Mouse (Mus musculus) embryonic facial prominence, embryonic 13.5 days (tissue): ENCODE data around the gene Atg2a. TPM values are rescaled to one million over a fixed set of nuclear protein-coding genes. Genes with fewer than 3 reads are reported as not detected.

Experiments used
- ATAC-seq: fragments of 200-750 bp; cut with Nextera tagmentation; 2 replicates; pipeline ENCODE4 v1.8.0; 2017; ENCODE audit warnings: low read depth; ENCODE audit not compliant: insufficient number of reproducible peaks, insufficient read depth, low FRiP score, low TSS enrichment
- H3K27ac ChIP-seq: fragments of 300-500 bp; sonication (generic); 2 replicates; pipeline ENCODE4 v1.5.1; 2015; ENCODE audit warnings: moderate library complexity, mild to moderate bottlenecking, inconsistent platforms
- H3K27me3 ChIP-seq: fragments of 300-500 bp; sonication (generic); 2 replicates; pipeline ENCODE4 v1.6.1; 2015; ENCODE audit warnings: mild to moderate bottlenecking, inconsistent platforms
- H3K36me3 ChIP-seq: fragments of 300-500 bp; sonication (generic); 2 replicates; pipeline ENCODE4 v1.6.1; 2015; ENCODE audit warnings: mild to moderate bottlenecking, inconsistent platforms
- H3K4me1 ChIP-seq: fragments of 300-500 bp; sonication (generic); 2 replicates; pipeline ENCODE4 v1.6.1; 2015; ENCODE audit warnings: inconsistent platforms
- H3K4me2 ChIP-seq: fragments of 300-500 bp; sonication (generic); 2 replicates; pipeline ENCODE4 v1.6.1; 2015; ENCODE audit warnings: moderate library complexity, mild to moderate bottlenecking, inconsistent platforms
- H3K4me3 ChIP-seq: fragments of 300-500 bp; sonication (generic); 2 replicates; pipeline ENCODE4 v1.5.1; 2015; ENCODE audit warnings: mild to moderate bottlenecking, inconsistent platforms
- H3K9ac ChIP-seq: fragments of 300-500 bp; sonication (generic); 2 replicates; pipeline ENCODE4 v1.6.1; 2015; ENCODE audit warnings: mild to moderate bottlenecking, inconsistent platforms
- H3K9me3 ChIP-seq: fragments of 300-500 bp; sonication (generic); 2 replicates; pipeline ENCODE4 v1.6.1; 2016; ENCODE audit warnings: inconsistent platforms
- WGBS: fragments of 180-500 bp; shearing (Covaris S2); methylation state at CpG from one replicate; pipeline ENCODE4 v1.1.7; 2015; ENCODE audit warnings: mixed read lengths; 5-methylcytosine and 5-hydroxymethylcytosine counted together
- polyA plus RNA-seq: library from polyadenylated mRNA; unstranded; fragments of >200 nt; fragmentation: Nextera tagmentation; extraction: Ambion mirVana; gene quantifications from 2 replicates; pipeline ENCODE4 v1.2.1, GENCODE M21; 2015

Atg2a gene
- 10.3 and 10.5 TPM in 2 replicates for polyA plus RNA-seq

DNA sequence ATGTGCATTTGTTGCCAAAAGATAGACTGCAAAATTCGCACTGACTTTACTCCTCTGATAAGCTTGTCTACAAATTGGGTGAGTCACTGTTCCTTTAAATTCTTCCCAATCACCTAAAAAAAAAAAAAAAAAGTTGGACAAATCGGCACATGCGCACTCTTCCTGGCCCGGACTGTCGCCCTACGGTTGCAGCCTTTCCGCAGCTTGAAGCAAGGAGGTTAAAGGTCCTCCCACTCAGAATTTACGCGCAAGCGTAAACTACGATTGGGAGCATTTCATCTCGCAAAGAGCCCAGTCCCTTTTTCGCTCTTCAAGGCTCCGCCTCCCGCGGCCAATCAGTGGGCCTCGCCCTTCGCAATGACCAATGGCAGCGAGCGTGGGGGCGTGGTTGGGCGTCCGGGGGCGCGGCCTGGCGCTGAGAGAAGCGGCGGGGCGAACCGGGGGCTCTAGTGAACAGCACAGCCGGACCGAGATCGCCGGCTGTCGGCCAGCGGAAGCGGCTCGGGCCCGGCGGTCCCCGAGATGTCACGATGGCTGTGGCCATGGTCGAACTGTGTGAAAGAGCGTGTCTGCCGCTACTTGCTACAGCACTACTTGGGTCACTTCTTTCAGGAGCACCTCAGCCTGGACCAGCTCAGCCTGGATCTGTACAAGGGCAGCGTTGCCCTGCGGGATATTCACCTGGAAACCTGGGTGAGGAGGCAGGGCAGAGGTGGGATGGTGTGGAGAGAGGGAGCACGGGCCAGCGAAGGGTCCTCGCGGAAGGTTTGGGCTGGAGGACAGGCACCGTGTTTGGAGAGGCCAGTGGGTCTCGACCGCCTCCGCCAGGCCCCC lies at the start of gene Atg2a:
Gene Atg2a, plus strand, starts transcription at position 395 of the 834 bp plus-strand sequence.
- peaks cover 27% of the 10 kb centered on the region for H3K36me3 ChIP-seq
- WGBS = under 1% methylated on average over 55 of the region's 55 CpGs
- peak; percentile 86 for ATAC-seq
- peak within 1 kb of the TSS; percentile 89 for H3K4me3 ChIP-seq
- no peaks in the 10 kb centered on the region for H3K9me3 ChIP-seq
- peaks cover 14% of the 10 kb centered on the region for H3K4me1 ChIP-seq
- H3K9ac ChIP-seq = peak within 1 kb of the TSS; percentile 95
- peak within 1 kb of the TSS; percentile 73; the same call in 1 of the 2 replicates for H3K27ac ChIP-seq
- peak within 1 kb of the TSS; percentile 95 for H3K4me2 ChIP-seq
- no peaks in the 10 kb centered on the region for H3K27me3 ChIP-seq

DNA sequence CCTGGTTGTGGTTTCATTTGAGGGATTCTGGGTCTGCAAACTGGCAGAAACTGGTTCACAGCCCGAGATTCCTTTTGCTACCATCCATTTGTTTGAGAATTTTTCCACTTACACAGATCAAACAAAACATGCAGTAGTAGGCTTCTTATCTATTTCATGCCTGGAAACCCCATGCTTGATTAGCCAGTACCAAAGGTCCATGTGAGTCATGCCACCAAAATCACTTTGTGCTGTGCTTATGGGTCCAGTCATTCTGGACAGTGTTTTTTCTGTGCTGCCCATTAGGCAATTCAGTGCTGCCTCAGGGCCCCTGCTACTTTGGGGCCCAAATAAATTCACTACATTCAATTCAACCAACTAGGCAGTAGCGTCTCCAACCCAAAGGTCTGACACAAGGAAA lies 37.2 kb upstream of the Atg2a start:
- ATAC-seq = no peak
- Histone ChIP-seq H3K36me3 (no peaks in the 10 kb centered on the region), H3K27me3 (no peaks in the 10 kb centered on the region), H3K9me3 (no peaks in the 10 kb centered on the region), H3K4me1 (no peaks in the 10 kb centered on the region), H3K9ac (no peak overlapping the region), H3K27ac (no peak overlapping the region), H3K4me3 (no peak overlapping the region), H3K4me2 (no peak overlapping the region)
- 76% methylated on average over 2 of the region's 2 CpGs for WGBS

DNA sequence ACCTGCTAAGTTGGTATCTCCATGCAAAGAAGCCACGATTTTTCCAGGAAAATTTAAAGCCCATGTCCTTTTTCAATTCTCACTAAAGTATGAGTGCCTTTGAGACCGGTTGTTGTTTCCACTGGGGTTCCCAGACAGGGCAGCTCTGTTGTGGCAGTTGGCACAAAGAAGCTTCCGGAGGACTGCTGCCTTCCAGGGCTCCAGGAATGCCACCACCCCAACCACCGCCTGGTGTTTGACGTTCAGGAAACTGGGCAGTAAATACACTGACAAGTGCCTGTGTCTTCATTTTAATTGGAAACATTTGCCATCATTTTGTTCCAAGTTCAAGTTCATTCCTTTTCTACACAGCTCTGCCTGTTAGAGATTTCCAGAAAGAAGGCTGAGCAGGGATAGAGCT lies 34.8 kb upstream of the Atg2a start:
- WGBS = 47% methylated on average over 5 of the region's 5 CpGs
- no peak overlapping the region for H3K9ac ChIP-seq
- no peak for ATAC-seq

DNA sequence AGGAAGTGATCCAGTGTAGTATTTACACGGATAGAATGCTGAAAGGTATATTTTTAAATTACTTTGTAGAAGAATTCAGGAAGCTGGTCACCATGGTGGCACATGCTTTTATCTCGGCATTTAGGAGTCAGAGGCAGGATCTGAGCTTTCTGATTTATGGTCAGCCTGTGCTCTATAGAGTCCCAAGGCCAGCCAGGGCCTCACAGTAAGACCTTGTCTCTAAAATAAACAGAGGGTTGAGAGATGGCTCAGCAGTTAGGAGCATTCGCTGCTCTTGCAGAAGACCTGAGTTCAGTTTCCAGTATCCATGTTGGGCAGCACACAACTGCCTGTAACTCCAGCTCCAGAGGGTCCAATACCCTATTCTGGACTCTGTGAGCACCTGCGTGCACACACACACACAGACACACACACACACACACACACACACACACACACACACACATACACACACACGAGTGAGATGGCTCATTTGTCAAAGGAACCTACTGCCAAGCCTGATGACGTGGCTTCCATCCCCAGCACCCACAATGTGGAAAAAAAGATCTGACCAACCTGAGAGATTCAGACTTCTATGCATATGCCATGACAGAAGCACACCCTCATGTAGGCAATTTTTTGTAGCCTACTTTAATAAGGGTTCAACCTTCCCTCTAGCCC lies 25.3 kb upstream of the Atg2a start:
- no peaks in the 10 kb centered on the region for H3K9me3 ChIP-seq
- no peak overlapping the region for H3K4me3 ChIP-seq
- no peaks in the 10 kb centered on the region for H3K36me3 ChIP-seq
- no peak overlapping the region for H3K9ac ChIP-seq
- no peak for ATAC-seq
- H3K4me1 ChIP-seq = 0 out of 2 replicates have a peak, but pooled peaks cover 4% of the 10 kb centered on the region
- no peak overlapping the region for H3K4me2 ChIP-seq
- no peaks in the 10 kb centered on the region for H3K27me3 ChIP-seq
- 79% methylated on average over 6 of the region's 6 CpGs for WGBS
- H3K27ac ChIP-seq = no peak overlapping the region

More for the DNA sequence above, 34.8 kb upstream of the Atg2a start:
- no peaks in the 10 kb centered on the region for H3K4me1 ChIP-seq
- no peaks in the 10 kb centered on the region for H3K27me3 ChIP-seq
- H3K36me3 ChIP-seq = no peaks in the 10 kb centered on the region
- no peak overlapping the region for H3K4me2 ChIP-seq
- no peak overlapping the region for H3K4me3 ChIP-seq
- H3K27ac ChIP-seq = 0 out of 2 replicates have a peak overlapping the region, but pooled peaks have one; percentile 13
- H3K9me3 ChIP-seq = no peaks in the 10 kb centered on the region

DNA sequence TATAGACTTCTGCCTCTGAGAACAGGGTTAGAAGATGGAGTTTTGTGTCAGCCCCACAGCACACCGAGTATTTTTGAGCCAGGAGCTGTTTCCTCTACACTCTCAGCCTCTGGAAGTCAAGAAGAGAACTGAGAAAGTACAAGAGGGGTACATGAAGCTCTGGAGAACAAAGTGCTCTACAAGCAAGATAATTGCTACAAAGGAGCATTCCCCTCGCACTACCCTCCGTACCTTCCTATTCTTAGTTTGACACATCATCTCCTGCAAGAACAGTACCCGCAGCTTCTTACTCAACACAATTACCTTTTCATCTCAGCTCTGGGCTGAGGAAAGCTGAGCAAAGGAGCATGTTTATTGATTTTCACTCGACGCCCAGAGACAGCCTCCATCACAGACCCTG lies 22.9 kb upstream of the Atg2a start:
- H3K27me3 ChIP-seq = no peaks in the 10 kb centered on the region
- H3K36me3 ChIP-seq = no peaks in the 10 kb centered on the region
- no peak overlapping the region for H3K27ac ChIP-seq
- no peaks in the 10 kb centered on the region for H3K9me3 ChIP-seq
- ATAC-seq = no peak
- H3K9ac ChIP-seq = no peak overlapping the region
- H3K4me2 ChIP-seq = no peak overlapping the region
- H3K4me1 ChIP-seq = peaks cover 10% of the 10 kb centered on the region; the same call in 1 of the 2 replicates
- 64% methylated on average over 6 of the region's 6 CpGs for WGBS
- no peak overlapping the region for H3K4me3 ChIP-seq

DNA sequence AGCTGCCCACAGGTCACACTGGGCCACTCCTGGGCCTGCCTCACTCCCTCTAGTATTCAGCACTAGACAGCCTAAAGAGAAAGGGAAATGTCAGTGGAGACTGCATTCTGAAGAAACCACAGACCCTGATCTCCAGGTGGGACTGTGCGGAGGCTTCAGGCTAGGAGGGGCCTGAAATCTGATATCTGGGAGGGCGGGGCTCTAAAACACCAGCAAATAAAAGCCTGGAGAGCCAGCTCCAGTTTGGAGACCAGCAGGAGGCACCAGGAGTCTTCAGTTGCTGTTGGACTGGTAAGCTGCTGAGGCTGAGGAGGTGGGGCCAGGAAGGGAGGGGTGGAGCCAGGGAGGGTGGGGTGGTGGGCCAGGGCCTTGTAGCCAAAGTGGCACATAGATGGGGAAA lies 15.3 kb upstream of the Atg2a start, which contains the start of gene Gpha2:
Gene Gpha2, plus strand, starts transcription at position 246 of the 400 bp plus-strand sequence.
- H3K27me3 ChIP-seq = no peaks in the 10 kb centered on the region
- H3K9ac ChIP-seq = 0 out of 2 replicates have a peak within 1 kb of the TSS, but pooled peaks have one; percentile 22
- WGBS = 5% methylated on average over 2 of the region's 2 CpGs
- H3K9me3 ChIP-seq = no peaks in the 10 kb centered on the region
- peaks cover 25% of the 10 kb centered on the region for H3K4me1 ChIP-seq
- no peak within 1 kb of the TSS for H3K4me3 ChIP-seq
- peak within 1 kb of the TSS; percentile 40; the same call in 1 of the 2 replicates for H3K27ac ChIP-seq
- H3K36me3 ChIP-seq = peaks cover 41% of the 10 kb centered on the region
- H3K4me2 ChIP-seq = no peak within 1 kb of the TSS
- no peak for ATAC-seq

DNA sequence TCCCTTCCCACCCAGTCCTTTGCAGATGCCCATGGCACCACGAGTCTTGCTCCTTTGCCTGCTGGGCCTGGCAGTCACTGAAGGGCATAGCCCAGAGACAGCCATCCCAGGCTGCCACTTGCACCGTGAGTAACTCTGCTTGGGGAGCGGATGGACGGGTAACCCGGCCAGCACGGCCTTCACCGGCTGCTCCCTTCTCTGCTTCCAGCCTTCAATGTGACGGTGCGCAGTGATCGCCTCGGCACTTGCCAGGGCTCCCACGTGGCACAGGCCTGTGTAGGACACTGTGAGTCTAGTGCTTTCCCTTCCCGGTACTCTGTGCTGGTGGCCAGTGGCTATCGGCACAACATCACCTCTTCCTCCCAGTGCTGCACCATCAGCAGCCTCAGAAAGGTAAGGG lies 14.7 kb upstream of the Atg2a start:
- Histone ChIP-seq H3K27ac (no peak overlapping the region), H3K36me3 (peaks cover 47% of the 10 kb centered on the region), H3K4me3 (no peak overlapping the region), H3K4me1 (peaks cover 25% of the 10 kb centered on the region), H3K27me3 (no peaks in the 10 kb centered on the region), H3K9me3 (no peaks in the 10 kb centered on the region), H3K4me2 (no peak overlapping the region), H3K9ac (0 out of 2 replicates have a peak overlapping the region, but pooled peaks have one; percentile 22)
- ATAC-seq = no peak
- WGBS = 91% methylated on average over 14 of the region's 14 CpGs

DNA sequence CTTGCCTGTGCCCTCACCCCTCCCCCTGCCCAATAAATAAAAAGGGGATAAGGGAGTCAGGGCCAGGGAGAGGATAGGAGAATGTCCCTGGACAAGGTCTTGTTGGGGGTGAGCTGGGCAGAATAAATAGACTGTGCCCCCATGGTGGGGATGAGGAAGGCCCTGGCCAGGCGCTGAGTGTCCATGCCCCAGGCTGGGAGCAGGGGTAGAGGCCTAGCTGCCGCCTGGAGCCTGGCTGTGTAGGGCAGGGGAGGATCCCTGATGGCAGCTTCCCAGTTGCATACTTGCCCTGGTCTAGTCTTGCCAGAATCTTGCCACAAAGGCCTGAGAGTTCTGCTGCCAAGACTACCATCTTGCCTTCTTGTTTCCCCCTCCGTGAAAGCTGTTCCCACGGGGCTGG lies 13.6 kb upstream of the Atg2a start:
- Histone ChIP-seq H3K9me3 (no peaks in the 10 kb centered on the region), H3K36me3 (peaks cover 57% of the 10 kb centered on the region), H3K9ac (no peak overlapping the region), H3K4me1 (peaks cover 25% of the 10 kb centered on the region), H3K27me3 (no peaks in the 10 kb centered on the region), H3K4me2 (no peak overlapping the region), H3K27ac (no peak overlapping the region), H3K4me3 (no peak overlapping the region)
- 86% methylated on average over 4 of the region's 4 CpGs for WGBS
- no peak for ATAC-seq

DNA sequence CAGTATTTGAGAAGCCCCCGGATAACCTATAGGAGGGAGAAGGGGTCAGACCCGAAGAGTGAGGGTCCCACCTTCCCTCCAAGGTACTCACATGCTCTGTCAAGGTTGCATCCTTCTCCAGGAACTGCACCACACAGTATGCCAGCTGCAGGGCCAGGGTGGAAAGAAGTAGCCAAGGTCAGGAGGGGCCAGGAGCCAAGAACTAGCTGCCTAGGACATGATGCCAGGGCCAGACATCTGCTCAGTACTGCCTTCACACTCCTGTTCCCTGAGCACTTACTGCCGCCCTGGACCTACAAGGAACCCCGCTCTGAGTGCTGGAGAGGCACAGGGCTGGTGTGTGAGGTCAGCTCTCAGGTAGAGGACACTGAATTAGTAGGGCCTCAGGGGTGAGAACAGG lies 11.1 kb upstream of the Atg2a start:
- Histone ChIP-seq H3K27me3 (no peaks in the 10 kb centered on the region), H3K9ac (no peak overlapping the region), H3K4me1 (peaks cover 27% of the 10 kb centered on the region), H3K36me3 (peaks cover 66% of the 10 kb centered on the region), H3K4me2 (no peak overlapping the region), H3K4me3 (no peak overlapping the region), H3K27ac (no peak overlapping the region), H3K9me3 (no peaks in the 10 kb centered on the region)
- WGBS = 83% methylated on average over 4 of the region's 4 CpGs
- no peak for ATAC-seq

DNA sequence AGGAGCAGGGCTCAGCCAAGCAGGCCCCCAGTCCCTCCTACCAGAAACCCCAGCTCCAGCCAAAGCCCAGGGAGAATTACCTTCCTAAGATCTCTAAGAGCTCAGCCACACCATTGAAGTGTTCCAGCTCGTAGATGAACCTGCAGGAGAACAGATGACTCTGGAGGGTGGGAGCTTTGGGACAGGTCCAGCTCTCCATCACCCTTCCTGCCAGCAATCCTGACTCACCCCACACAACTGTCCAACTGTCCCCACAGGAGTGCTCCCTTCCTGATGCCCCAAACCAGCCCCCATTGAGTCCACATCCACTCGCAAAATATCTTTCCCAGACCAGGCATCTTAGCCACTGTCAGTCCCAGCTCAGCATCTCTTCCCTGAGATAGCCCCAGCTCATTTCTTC lies 10.4 kb upstream of the Atg2a start:
- Histone ChIP-seq H3K9ac (no peak overlapping the region), H3K9me3 (no peaks in the 10 kb centered on the region), H3K4me3 (no peak overlapping the region), H3K4me1 (peaks cover 25% of the 10 kb centered on the region), H3K36me3 (peaks cover 66% of the 10 kb centered on the region), H3K27me3 (no peaks in the 10 kb centered on the region), H3K4me2 (no peak overlapping the region), H3K27ac (no peak overlapping the region)
- 75% methylated on average over 2 of the region's 2 CpGs for WGBS
- no peak for ATAC-seq

DNA sequence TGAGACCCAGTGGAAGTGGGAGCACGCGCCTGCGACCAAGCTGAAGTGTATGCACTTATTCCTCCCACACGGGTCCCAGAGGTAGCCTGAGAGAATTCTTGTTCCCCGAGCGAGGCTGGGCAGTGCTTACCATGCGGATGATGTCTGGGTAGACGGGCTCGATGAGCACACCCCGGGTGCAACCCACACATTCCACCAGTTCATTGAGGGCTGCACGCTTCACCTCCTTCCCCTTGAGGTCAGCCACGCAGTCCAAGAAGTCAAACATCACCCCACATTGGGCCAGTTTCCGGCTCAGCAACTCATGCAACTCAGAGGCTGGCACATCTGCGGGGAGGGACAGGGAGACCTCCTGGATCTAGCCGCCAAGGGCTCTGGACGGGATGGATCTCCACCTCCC lies 7.8 kb upstream of the Atg2a start:
- Histone ChIP-seq H3K27me3 (no peaks in the 10 kb centered on the region), H3K9me3 (no peaks in the 10 kb centered on the region), H3K9ac (no peak overlapping the region), H3K4me3 (no peak overlapping the region), H3K27ac (no peak overlapping the region), H3K36me3 (peaks cover 50% of the 10 kb centered on the region), H3K4me1 (peaks cover 19% of the 10 kb centered on the region), H3K4me2 (no peak overlapping the region)
- ATAC-seq = no peak
- WGBS = 93% methylated on average over 16 of the region's 16 CpGs
